Mouse (Mus musculus) adrenal gland, postnatal 14 days (tissue): ENCODE measurements around the gene Fahd2a. TPM values are rescaled to one million over a fixed set of nuclear protein-coding genes. Genes with fewer than 3 reads are reported as not detected.

Source experiments
- DNase-seq: peaks from one replicate; pipeline ENCODE4 v3.0.0; 2021; ENCODE audit warnings: mixed read lengths
- total RNA-seq: library from RNA; stranded (reverse); gene quantifications from 2 replicates; pipeline ENCODE4 v1.2.3, GENCODE M21; 2021

The Fahd2a gene
- total RNA-seq, 1 experiment from 2014 or later, result 48.5 TPM

- DNase-seq, result no peak
Measured at GRCm38 (mm10) chr2:127433487-127434295, 10.7 kb downstream of the Fahd2a start.

GRCm38 (mm10) chr2:127430238-127430637, 14.1 kb downstream of the Fahd2a start:
- DNase-seq, result peak; percentile 65

GRCm38 (mm10) chr2:127424977-127425376, 19.4 kb downstream of the Fahd2a start, which contains the start of gene Gpat2:
Gene Gpat2 (plus strand): TSS chr2:127425199.
- DNase-seq, result no peak

- no peak for DNase-seq
Measured at GRCm38 (mm10) chr2:127418266-127418970, 25.9 kb downstream of the Fahd2a start.

- DNase-seq, result no peak
Measured at GRCm38 (mm10) chr2:127416706-127417105, 27.7 kb downstream of the Fahd2a start.

- DNase-seq, result no peak
Measured at GRCm38 (mm10) chr2:127415806-127416205, 28.6 kb downstream of the Fahd2a start.

GRCm38 (mm10) chr2:127411126-127411525, 33.2 kb downstream of the Fahd2a start:
- no peak for DNase-seq

- DNase-seq, result no peak
Measured at GRCm38 (mm10) chr2:127398738-127399137, 45.6 kb downstream of the Fahd2a start.

GRCm38 (mm10) chr2:127394606-127395161, 49.7 kb downstream of the Fahd2a start:
- DNase-seq, result peak; percentile 58

GRCm38 (mm10) chr2:127391323-127391722, 53.0 kb downstream of the Fahd2a start:
- no peak for DNase-seq

- DNase-seq, result no peak
Measured at GRCm38 (mm10) chr2:127390846-127391245, 53.5 kb downstream of the Fahd2a start.

- DNase-seq, result no peak
Measured at GRCm38 (mm10) chr2:127390352-127390751, 54.0 kb downstream of the Fahd2a start.

GRCm38 (mm10) chr2:127387521-127387920, 56.8 kb downstream of the Fahd2a start:
- DNase-seq, result no peak

Other genes with a start within 250 kb of the Fahd2a start
- 1.4 and 1.5 TPM in 2 replicates for gene 1810024B03Rik, start 236.3 kb downstream of the Fahd2a start, total RNA-seq
- 67.1 and 69.7 TPM in 2 replicates for gene Snrnp200, start 236.2 kb downstream of the Fahd2a start, total RNA-seq
- gene Ciao1, start 196.7 kb downstream of the Fahd2a start, total RNA-seq, result 93.5 and 101 TPM in 2 replicates
- gene Tmem127, start 196.7 kb downstream of the Fahd2a start, total RNA-seq, result 65.1 and 65.3 TPM in 2 replicates
- gene Stard7, start 174.3 kb downstream of the Fahd2a start, total RNA-seq, result 123 and 134 TPM in 2 replicates
- gene Dusp2, start 108.4 kb downstream of the Fahd2a start, total RNA-seq, result 1.9 and 9.9 TPM in 2 replicates
- gene Astl, start 105.9 kb downstream of the Fahd2a start, total RNA-seq, result not detected in 2 replicates
- gene Adra2b, start 81.4 kb downstream of the Fahd2a start, total RNA-seq, result 2.6 TPM in 2 replicates
- gene Gpat2, start 19.4 kb downstream of the Fahd2a start, total RNA-seq, result 0.37 and 0.38 TPM in 2 replicates
- 5.1 and 5.3 TPM in 2 replicates for gene Kcnip3, start 77.5 kb upstream of the Fahd2a start, total RNA-seq
- 0.19 and 0.26 TPM in 2 replicates for gene Prom2, start 96.9 kb upstream of the Fahd2a start, total RNA-seq
- gene Zfp661, start 142.5 kb upstream of the Fahd2a start, total RNA-seq, result 2.8 and 4.1 TPM in 2 replicates
- gene Mrps5, start 142.7 kb upstream of the Fahd2a start, total RNA-seq, result 131 and 139 TPM in 2 replicates
- gene Mal, start 212.1 kb upstream of the Fahd2a start, total RNA-seq, result 5.9 and 6.0 TPM in 2 replicates